Comparison of ENCODE assay signal across 26 mouse cellular contexts in genomic region chr1:87532346-87532745, GRCm38 (mm10). TPM values are rescaled to one million over a fixed set of nuclear protein-coding genes. Genes with fewer than 3 reads are reported as not detected.
"Had no signal": no experiment of that assay in that cellular context is flagged by ENCODE, and none has a peak within 500 bp of the region (broad histone marks: within the 10 kb centered on the region; RNA-seq: fewer than 3 reads in every experiment).

No protein-coding gene starts in this region.

- ATAC-seq: intestine, embryonic 15.5 days; midbrain, embryonic 13.5 days; midbrain, embryonic 16.5 days had no signal

- H3K4me2 ChIP-seq: intestine, embryonic 15.5 days; lung, embryonic 15.5 days; midbrain, embryonic 13.5 days; neural tube, embryonic 13.5 days; stomach, embryonic 15.5 days had no signal

- H3K36me3 ChIP-seq: intestine, embryonic 15.5 days; lung, embryonic 15.5 days; midbrain, embryonic 10.5 days; midbrain, embryonic 13.5 days; neural tube, embryonic 13.5 days; stomach, embryonic 15.5 days had no signal

- H3K4me3 ChIP-seq: intestine, embryonic 15.5 days; left cerebral cortex, adult 2 months; lung, embryonic 15.5 days; megakaryocyte, embryonic 14.5 days; midbrain, embryonic 10.5 days; midbrain, embryonic 13.5 days; myocyte; neural tube, embryonic 13.5 days; stomach, embryonic 15.5 days had no signal

- H3K27ac ChIP-seq: intestine, embryonic 15.5 days; kidney, postnatal 0 days; left cerebral cortex, adult 2 months; lung, embryonic 15.5 days; midbrain, embryonic 10.5 days; midbrain, embryonic 13.5 days; neural tube, embryonic 13.5 days; stomach, embryonic 15.5 days had no signal

- H3K9ac ChIP-seq: intestine, embryonic 15.5 days; lung, embryonic 15.5 days; midbrain, embryonic 13.5 days; neural tube, embryonic 13.5 days; stomach, embryonic 15.5 days had no signal

- H3K4me1 ChIP-seq: intestine, embryonic 15.5 days; lung, embryonic 15.5 days; megakaryocyte, embryonic 14.5 days; midbrain, embryonic 10.5 days; midbrain, embryonic 13.5 days; neural tube, embryonic 13.5 days; stomach, embryonic 15.5 days had no signal

- H3K9me3 ChIP-seq: intestine, embryonic 15.5 days; lung, embryonic 15.5 days; megakaryocyte, embryonic 14.5 days; midbrain, embryonic 10.5 days; midbrain, embryonic 13.5 days; neural tube, embryonic 13.5 days; stomach, embryonic 15.5 days had no signal

- DNase-seq: kidney, adult 11 months; kidney, adult 8-10 months; kidney, postnatal 25 days; layer of hippocampus, postnatal 36 days; lung, adult 18-20 months; lung, postnatal 10 days; lung, postnatal 36 days; retina, postnatal 1 day; right cerebral cortex, postnatal 25 days; spleen, adult 18-20 months; thymus, adult 18-20 months; thymus, postnatal 36 days had no signal

- H3K27me3 ChIP-seq: intestine, embryonic 15.5 days; lung, embryonic 15.5 days; midbrain, embryonic 13.5 days; neural tube, embryonic 13.5 days; stomach, embryonic 15.5 days had no signal

RNA-seq across cellular contexts. Expression of gene Neu2, which starts 22.7 kb away (rescaled TPM):
- total RNA-seq: monocyte, adult 5-6 weeks; neutrophil, adult 5-6 weeks had no signal
- polyA plus RNA-seq: limb, embryonic 11.5 days; midbrain, embryonic 10.5 days; midbrain, embryonic 13.5 days had no signal

RNA-seq across cellular contexts. Expression of gene Ngef, which starts 41.3 kb away (rescaled TPM):
- total RNA-seq: monocyte, adult 5-6 weeks; neutrophil, adult 5-6 weeks had no signal
